Mouse (Mus musculus) layer of hippocampus, adult 18-20 months (tissue): ENCODE measurements at regions not wholly inside any gene's neighbourhood (a gene's known extent, or its start where the extent isn't known, plus 50 kb on each side); places are given as distances from the start of the nearest gene placed in this dataset.
A peak's percentile ranks its signal among the peaks of the same experiment; 100 is the strongest.
"Not testable (repeated sequence)": the region's sequence is repeated elsewhere in the genome, so short reads cannot be mapped to it uniquely, and the experiment has no call there.

Source experiments
- DNase-seq, 2 experiments: peaks; one replicate each; pipeline ENCODE4 v3.0.0; 2022; ENCODE audit warnings: low spot score in 2 of 2

GRCm38 (mm10) chr7:73019764-73020354 is 355.4 kb upstream of the Rgma start:
- no peak for DNase-seq

- DNase-seq: no peak
Observed at GRCm38 (mm10) chr7:73021786-73022185, 353.5 kb upstream of the Rgma start.

GRCm38 (mm10) chr7:73025640-73026039 is 349.7 kb upstream of the Rgma start:
- DNase-seq: peak in 1 of 2 experiments; percentile 34

- no peak for DNase-seq
Observed at GRCm38 (mm10) chr7:73028952-73029351, 346.4 kb upstream of the Rgma start.

GRCm38 (mm10) chr7:73031407-73031806 is 343.9 kb upstream of the Rgma start:
- no peak for DNase-seq

- peak; percentile 73 to 84 for DNase-seq
Observed at GRCm38 (mm10) chr7:73032316-73032980, 342.9 kb upstream of the Rgma start.

GRCm38 (mm10) chr7:73036801-73037555 is 338.3 kb upstream of the Rgma start:
- peak; percentile 43 to 67 for DNase-seq

- DNase-seq: no peak
Observed at GRCm38 (mm10) chr7:73037638-73038037, 337.7 kb upstream of the Rgma start.

- no peak for DNase-seq
Observed at GRCm38 (mm10) chr7:73039921-73040320, 335.4 kb upstream of the Rgma start.

GRCm38 (mm10) chr7:73044316-73044715 is 331.0 kb upstream of the Rgma start:
- DNase-seq: no peak

- no peak for DNase-seq
Observed at GRCm38 (mm10) chr7:73055891-73056290, 319.4 kb upstream of the Rgma start.

- DNase-seq: no peak
Observed at GRCm38 (mm10) chr7:73063556-73063955, 311.8 kb upstream of the Rgma start.

GRCm38 (mm10) chr7:73068534-73068933 is 306.8 kb upstream of the Rgma start:
- no peak for DNase-seq

GRCm38 (mm10) chr7:73069352-73069751 is 306.0 kb upstream of the Rgma start:
- no peak for DNase-seq

GRCm38 (mm10) chr7:73075391-73075790 is 299.9 kb upstream of the Rgma start:
- not testable (repeated sequence) for DNase-seq

- DNase-seq: peak in 1 of 2 experiments; percentile 29
Observed at GRCm38 (mm10) chr7:73087496-73088185, 287.7 kb upstream of the Rgma start.

- DNase-seq: no peak
Observed at GRCm38 (mm10) chr7:73088321-73088720, 287.0 kb upstream of the Rgma start.

- DNase-seq: no peak
Observed at GRCm38 (mm10) chr7:73091758-73092157, 283.6 kb upstream of the Rgma start.

GRCm38 (mm10) chr7:73094059-73094458 is 281.2 kb upstream of the Rgma start:
- peak in 1 of 2 experiments; percentile 14 for DNase-seq

- no peak for DNase-seq
Observed at GRCm38 (mm10) chr7:73118871-73119270, 256.4 kb upstream of the Rgma start.

GRCm38 (mm10) chr7:73120276-73120675 is 255.0 kb upstream of the Rgma start:
- peak in 1 of 2 experiments; percentile 15 for DNase-seq

- DNase-seq: no peak
Observed at GRCm38 (mm10) chr7:73124976-73125375, 250.3 kb upstream of the Rgma start.
